In genomic region chr4:33524481-33525141, GRCm38 (mm10) we compare ENCODE assay signal across 9 mouse cellular contexts.
DNase-seq lines count a peak whose midpoint lies in the region; ATAC-seq and TF ChIP-seq lines count a peak whose summit lies in the region.
"Had no signal": no experiment of that assay in that cellular context is flagged by ENCODE, and none has a peak within 500 bp of the region (broad histone marks: within the 10 kb centered on the region; RNA-seq: fewer than 3 reads in every experiment).

No protein-coding gene starts in this region.

- no peaks in the 10 kb centered on the region for H3K36me3 ChIP-seq in kidney, adult 2 months (ENCODE audit: control insufficient read depth, insufficient read depth, low read length)
- H3K36me3 ChIP-seq in kidney, embryonic 15.5 days = no peaks in the 10 kb centered on the region
- H3K36me3 ChIP-seq: G1E had no signal

- H3K4me1 ChIP-seq in kidney, adult 2 months (ENCODE audit: control insufficient read depth, insufficient read depth, low read length) = no peaks in the 10 kb centered on the region
- H3K4me1 ChIP-seq in kidney, embryonic 15.5 days = no peaks in the 10 kb centered on the region

- H3K4me3 ChIP-seq in kidney, adult 2 months (ENCODE audit: insufficient read depth, low read depth, low read length) = no peak overlapping the region
- no peak overlapping the region for H3K4me3 ChIP-seq in kidney, embryonic 15.5 days (replicated peaks)

- H3K27ac ChIP-seq in kidney, adult 2 months (ENCODE audit: insufficient read depth, low read depth, low read length) = no peak overlapping the region
- H3K27ac ChIP-seq in kidney, embryonic 15.5 days = no peak overlapping the region

- TF ChIP-seq CTCF in kidney, adult 2 months (conservative IDR thresholded peaks at IDR 0.05; ENCODE audit: insufficient read depth, insufficient read length, low read depth, low read length) = no peak

- DNase-seq in kidney, adult 2 months = peak; percentile 44
- peak; percentile 82 for DNase-seq in adrenal gland, adult 8-10 months
- peak; percentile 26 for DNase-seq in fat pad, adult 2 months (ENCODE audit: extremely low read depth, low read depth, low spot score)
- peak; percentile 36 for DNase-seq in kidney, adult 9 months
- peak; percentile 40 for DNase-seq in lung, postnatal 36 days
- no peak for DNase-seq in spleen, postnatal 14 days (ENCODE audit: low spot score in 2 of 2)
- DNase-seq in embryo, embryonic 10.5 days (ENCODE audit: low spot score) = no peak

- no peak overlapping the region for H3K9ac ChIP-seq in kidney, embryonic 15.5 days

- TF ChIP-seq POLR2A in kidney, adult 2 months (IDR thresholded peaks at IDR 0.05; ENCODE audit: low read depth, low read length) = no peak

- no peak for ATAC-seq in kidney, embryonic 15.5 days (replicated peaks; ENCODE audit: low FRiP score)

- H3K9me3 ChIP-seq in kidney, embryonic 15.5 days (replicated peaks) = no peaks in the 10 kb centered on the region
- H3K9me3 ChIP-seq: G1E had no signal

- no peaks in the 10 kb centered on the region for H3K27me3 ChIP-seq in kidney, adult 2 months (replicated peaks; ENCODE audit: control insufficient read depth, insufficient read depth, low read length)
- no peaks in the 10 kb centered on the region for H3K27me3 ChIP-seq in kidney, embryonic 15.5 days

- no peak overlapping the region for H3K4me2 ChIP-seq in kidney, embryonic 15.5 days

- WGBS in kidney, adult 2 months = 72% methylated on average over 10 of the region's 10 CpGs
- WGBS in kidney, embryonic 15.5 days = 91% methylated on average over 10 of the region's 10 CpGs

Comparison
In these comparisons a context has a peak if more than half of its experiments do, and no peak if none do; other contexts are left out.
1. DNase-seq: peak in kidney, adult 2 months (single experiment), adrenal gland, adult 8-10 months (single experiment), fat pad, adult 2 months (single experiment), kidney, adult 9 months (single experiment) and lung, postnatal 36 days (single experiment); none in spleen, postnatal 14 days (0 of 2) and embryo, embryonic 10.5 days (single experiment).